Mouse (Mus musculus): Measurements from ENCODE around the gene Gm17545.

Gene Gm17545

DNA sequence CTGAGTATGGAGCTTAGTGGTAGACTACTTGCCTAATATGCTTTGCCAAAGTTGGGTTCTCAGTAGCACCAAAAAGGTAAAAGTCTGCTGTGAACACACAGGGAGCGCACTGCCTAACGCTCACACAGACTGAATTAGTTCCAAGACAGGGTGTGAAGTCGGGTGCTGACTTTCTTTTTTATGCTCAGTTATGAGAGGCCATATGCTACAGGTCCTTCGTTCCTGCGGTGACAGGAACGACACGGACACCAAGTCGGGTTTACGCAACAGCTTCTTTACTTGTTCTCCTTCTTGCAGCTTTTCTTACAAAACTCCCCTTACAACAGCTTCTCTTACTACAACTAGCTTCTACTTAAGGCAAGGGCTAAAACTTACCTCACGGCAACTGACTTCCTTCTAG is 10.9 kb upstream of the Gm17545 start:
- no peak for DNase-seq (ENCODE audit: low spot score in 2 of 2)

DNA sequence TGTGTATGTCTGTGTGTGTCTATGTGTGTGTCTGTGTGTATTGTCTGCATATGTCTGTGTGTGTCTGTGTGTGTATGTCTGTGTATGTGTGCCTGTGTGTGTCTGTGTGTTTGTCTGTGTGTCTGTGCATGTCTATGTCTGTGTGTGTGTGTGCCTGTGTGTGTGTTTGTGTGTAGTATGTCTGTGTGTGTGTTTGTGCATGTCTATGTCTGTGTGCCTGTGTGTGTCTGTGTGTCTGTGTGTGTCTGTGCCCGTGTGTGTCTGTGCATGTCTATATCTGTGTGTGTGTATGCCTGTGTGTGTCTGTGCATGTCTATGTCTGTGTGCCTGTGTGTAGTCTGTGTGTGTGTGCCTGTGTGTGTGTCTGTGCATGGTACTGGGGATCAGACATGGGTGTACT is 9.0 kb upstream of the Gm17545 start:
- no peak for DNase-seq (ENCODE audit: low spot score in 2 of 2)

- no peak for DNase-seq (ENCODE audit: low spot score in 2 of 2)
Measured at GRCm38 (mm10) chr9:22447213-22447612, 6.9 kb upstream of the Gm17545 start.

GRCm38 (mm10) chr9:22448420-22448819 is 5.7 kb upstream of the Gm17545 start:
- no peak for DNase-seq (ENCODE audit: low spot score in 2 of 2)

DNA sequence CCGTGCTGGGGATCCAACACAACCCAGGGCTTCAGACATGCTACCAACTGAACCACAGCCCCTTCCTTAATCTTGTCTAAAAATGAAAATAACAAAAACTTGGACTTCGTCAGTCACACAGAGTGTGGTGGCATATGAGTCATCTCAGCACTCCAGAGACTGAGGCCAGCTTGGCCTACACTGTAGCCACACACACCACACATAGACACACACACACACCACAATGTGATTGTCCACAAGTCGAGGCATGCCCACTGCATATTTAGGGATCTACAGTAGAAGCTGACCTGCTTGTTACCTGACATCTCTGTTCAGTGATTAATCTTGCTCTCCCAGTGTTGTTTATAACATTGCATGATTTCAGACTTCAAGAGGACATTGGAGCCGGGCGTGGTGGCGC is 4.9 kb upstream of the Gm17545 start:
- no peak for DNase-seq (ENCODE audit: low spot score in 2 of 2)

DNA sequence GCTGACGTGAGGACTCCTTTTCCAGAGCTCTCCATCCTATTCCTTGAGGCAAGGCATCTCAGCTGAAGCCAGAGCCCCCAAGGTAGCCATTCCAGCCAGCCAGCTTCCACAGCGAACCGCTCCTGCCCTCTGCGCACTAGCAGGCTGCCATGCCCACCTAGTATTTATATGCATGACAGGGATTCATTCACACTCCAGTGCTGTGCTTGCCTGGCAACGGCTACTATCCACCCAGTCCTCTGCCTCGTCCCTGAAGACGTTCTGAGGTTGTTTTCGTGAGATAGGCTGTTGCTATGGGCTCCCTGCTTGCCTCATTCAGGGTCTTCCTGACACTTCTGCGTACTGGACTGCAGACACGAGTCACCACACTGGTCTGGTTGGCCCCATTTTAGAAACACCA is 1.4 kb upstream of the Gm17545 start:
- DNase-seq (ENCODE audit: low spot score in 2 of 2) = no peak

DNA sequence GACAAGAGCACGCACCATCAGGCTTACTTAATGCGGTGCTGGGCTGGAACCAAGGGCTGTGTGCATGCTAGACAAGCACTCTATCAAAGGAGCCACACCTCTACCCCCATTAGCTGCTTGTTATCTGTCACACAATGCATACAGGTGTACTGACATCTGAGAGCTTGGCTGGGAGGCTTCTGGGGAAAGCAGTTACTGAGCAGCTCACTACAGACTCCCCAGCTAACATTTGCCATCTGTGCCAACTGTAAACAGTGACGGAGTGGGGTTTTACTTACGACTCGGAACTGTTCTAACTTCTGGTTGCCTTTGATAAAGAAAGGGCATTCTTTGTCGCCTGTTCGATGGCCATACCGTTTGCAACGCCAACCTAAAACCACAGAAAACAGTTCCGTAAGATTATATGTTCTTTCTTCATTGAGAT is 577 bp upstream of the Gm17545 start:
- no peak for DNase-seq (ENCODE audit: low spot score in 2 of 2)

DNA sequence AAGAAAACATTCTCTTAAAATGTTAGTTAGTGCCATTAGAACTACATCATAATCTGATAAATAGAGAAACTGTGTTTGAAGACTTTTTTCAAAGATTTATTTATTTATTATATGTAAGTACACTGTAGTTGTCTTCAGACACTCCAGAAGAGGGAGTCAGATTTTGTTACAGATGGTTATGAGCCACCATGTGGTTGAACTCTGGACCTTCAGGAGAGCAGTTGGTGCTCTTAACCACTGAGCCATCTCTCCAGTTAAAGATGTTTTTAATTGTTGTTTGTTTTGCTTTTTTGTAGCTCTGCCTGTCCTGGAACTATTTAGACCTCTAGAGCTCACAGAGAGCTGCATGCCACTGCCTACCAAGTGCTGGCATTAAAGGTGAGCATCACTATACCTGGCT is 951 bp downstream of the Gm17545 start:
- no peak for DNase-seq (ENCODE audit: low spot score in 2 of 2)

- DNase-seq (ENCODE audit: low spot score in 2 of 2) = no peak
Measured at GRCm38 (mm10) chr9:22457142-22457835, 3.2 kb downstream of the Gm17545 start.

- peak in 1 of 2 experiments; percentile 52 for DNase-seq (ENCODE audit: low spot score in 2 of 2)
Measured at GRCm38 (mm10) chr9:22461946-22462345, 7.9 kb downstream of the Gm17545 start.

DNA sequence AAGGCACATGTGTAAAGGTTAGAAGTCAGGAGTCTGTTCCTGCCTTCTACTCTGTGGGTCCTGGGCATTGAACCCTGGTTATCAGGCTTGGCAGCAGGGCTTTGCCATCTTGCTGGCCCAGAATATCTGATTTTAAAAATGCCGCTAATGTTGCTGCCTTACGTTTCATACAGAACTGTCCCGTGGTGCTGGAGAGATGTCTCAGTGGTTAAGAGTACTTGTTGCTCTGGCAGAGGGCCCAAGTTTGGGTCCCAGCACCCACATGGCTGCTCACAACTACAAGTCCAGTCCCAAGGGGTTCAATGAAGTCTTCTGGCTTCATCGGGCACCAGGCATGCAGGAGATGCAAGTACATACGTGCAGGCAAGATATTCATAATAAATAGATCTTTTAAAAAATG is 12.1 kb downstream of the Gm17545 start:
- DNase-seq (ENCODE audit: low spot score in 2 of 2) = no peak

GRCm38 (mm10) chr9:22467371-22468169 is 13.5 kb downstream of the Gm17545 start:
- no peak for DNase-seq (ENCODE audit: low spot score in 2 of 2)

DNA sequence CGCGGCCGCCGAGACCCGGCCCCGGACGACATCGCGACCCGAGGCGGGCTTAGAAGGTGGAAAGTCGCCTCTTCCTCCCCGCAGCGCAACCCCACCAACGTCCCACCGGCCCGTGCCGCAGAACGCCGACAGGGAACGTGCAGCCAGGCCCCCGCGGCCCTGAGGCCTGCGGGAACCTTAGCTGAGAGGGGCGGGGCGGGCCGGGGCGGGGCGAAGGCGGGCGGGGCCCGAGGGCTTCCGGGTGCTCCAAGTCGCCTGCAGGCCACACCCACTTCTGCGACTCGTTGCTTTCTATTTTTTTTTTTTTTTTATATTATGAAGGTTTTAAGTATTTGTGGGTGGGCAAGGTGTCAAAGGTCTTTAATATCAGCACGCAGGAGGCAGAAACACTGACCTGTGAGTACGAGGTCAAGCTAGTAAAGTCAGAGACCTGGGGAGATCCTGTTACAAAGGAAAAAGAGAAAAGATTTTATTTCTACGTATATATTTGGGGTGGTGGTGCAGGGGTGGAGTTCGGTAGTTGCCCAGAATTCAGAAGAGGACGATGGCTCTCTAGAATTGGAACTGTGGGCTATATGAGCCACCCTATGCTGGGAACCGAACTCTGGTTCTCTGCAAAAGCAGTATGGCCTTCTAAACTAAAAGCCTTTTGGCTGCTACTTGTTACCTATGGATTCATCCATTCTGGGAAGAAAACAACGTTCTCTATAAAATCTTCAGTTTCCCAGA is 14.2 kb downstream of the Gm17545 start:
- DNase-seq (ENCODE audit: low spot score in 2 of 2) = peak in 1 of 2 experiments; percentile 16

DNA sequence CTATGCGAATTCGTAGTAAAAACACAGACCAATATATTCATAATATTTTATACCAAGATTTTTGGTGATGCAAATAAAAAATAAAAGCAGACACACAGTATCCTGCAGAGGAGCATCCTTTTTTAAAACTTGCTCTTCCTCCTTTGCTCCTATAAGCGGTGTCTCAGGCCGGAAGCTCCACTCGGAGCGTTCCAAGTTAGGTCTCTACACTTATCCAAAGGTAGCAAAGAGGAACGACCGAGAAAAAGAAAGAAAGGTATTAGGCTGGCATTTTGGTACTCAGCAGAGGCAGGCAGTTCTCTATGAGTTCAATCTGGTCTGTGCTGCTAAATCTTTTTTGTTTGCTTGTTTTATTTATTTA is 14.8 kb downstream of the Gm17545 start:
- DNase-seq (ENCODE audit: low spot score in 2 of 2) = no peak

- no peak for DNase-seq (ENCODE audit: low spot score in 2 of 2)
Measured at GRCm38 (mm10) chr9:22469643-22470042, 15.6 kb downstream of the Gm17545 start, which contains the start of gene Rp9. Gene Rp9, minus strand, starts transcription at chr9:22469743.

GRCm38 (mm10) chr9:22475424-22475868 is 21.4 kb downstream of the Gm17545 start, which contains the start of gene Bbs9:
Gene Bbs9, plus strand, starts transcription at chr9:22475715.
- peak; percentile 93 to 97 for DNase-seq (ENCODE audit: low spot score in 2 of 2)

DNA sequence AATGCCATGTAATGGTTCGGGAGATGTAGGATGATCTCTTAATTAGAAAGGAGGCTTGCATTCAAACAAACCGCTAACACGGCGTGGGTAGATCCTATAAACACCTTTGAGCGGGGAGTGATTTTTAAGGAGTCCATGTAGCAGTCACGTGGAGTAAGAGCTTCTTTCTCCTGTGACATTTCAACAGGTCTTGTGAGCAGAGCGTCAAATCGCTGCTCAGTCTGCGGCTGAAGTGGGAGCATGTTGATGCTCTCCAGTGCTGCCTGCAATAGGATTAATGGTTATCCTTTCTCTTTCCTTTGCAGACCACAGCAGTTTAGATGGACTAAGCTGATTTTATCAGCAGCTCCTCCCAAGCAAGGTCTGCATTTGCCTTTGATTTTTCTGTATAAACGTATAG is 22.2 kb downstream of the Gm17545 start:
- DNase-seq (ENCODE audit: low spot score in 2 of 2) = peak in 1 of 2 experiments; percentile 26

GRCm38 (mm10) chr9:22478946-22479345 is 24.9 kb downstream of the Gm17545 start:
- DNase-seq (ENCODE audit: low spot score in 2 of 2) = no peak

DNA sequence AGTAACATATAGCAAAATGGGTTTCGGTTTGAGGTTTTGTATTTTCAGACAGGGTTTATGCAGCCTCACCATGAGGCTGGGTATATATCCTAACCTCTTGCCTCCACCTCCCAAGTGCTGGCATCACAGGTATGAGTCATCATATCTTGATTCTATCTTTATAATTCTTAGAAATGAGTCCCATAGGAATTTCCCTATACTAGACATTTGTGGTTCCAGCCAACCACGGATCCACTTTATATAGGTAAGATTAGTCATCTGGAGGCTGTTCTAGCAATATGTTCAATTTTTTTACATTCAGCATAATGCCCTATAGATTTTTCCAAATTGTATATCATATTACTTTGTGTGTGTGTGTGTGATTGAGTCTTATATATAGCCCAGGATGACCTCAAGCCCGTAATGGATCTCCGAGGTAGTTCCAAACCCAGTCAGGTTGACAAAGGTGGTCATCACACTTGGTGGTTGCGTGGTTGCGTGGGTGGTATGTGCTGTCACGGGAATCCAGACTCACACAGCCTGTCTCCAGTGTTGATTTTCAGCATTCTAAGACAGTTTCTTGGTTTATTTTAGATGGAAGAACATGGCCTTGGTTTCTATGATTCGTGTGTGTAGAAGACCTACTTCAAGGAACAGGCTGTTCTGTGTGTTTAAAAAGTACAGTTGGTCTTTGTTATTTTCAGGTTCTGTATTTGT is 29.9 kb downstream of the Gm17545 start:
- DNase-seq (ENCODE audit: low spot score in 2 of 2) = peak in 1 of 2 experiments; percentile 35

GRCm38 (mm10) chr9:22484562-22485308 is 30.6 kb downstream of the Gm17545 start:
- DNase-seq (ENCODE audit: low spot score in 2 of 2) = no peak

GRCm38 (mm10) chr9:22486211-22486610 is 32.1 kb downstream of the Gm17545 start:
- no peak for DNase-seq (ENCODE audit: low spot score in 2 of 2)
